Comparison of ENCODE assay signal across 25 mouse cellular contexts in genomic region chr2:167076759-167077158, GRCm38 (mm10). TPM values are rescaled to one million over a fixed set of nuclear protein-coding genes. Genes with fewer than 3 reads are reported as not detected.
DNase-seq lines count a peak whose midpoint lies in the region; ATAC-seq lines count a peak whose summit lies in the region.
"Had no signal": no experiment of that assay in that cellular context is flagged by ENCODE, and none has a peak within 500 bp of the region (broad histone marks: within the 10 kb centered on the region; RNA-seq: fewer than 3 reads in every experiment).

No protein-coding gene starts in this region.

- peak; percentile 35 for DNase-seq in midbrain, embryonic 11.5 days (ENCODE audit: low spot score, missing footprints)
- DNase-seq in midbrain, embryonic 10.5 days (ENCODE audit: low spot score): no peak
- DNase-seq in R1 (ENCODE audit: low read depth, low spot score): peak; percentile 67
- no peak for DNase-seq in hindbrain, embryonic 14.5 days (ENCODE audit: low spot score)
- no peak for DNase-seq in spleen, adult 12 weeks (ENCODE audit: low spot score)
- DNase-seq: adrenal gland, adult 8-10 months; adrenal gland, postnatal 14 days; adrenal gland, postnatal 36 days; B cell, adult 2 months; cerebellum, adult 11-12 months; cerebellum, adult 2 months; cerebellum, adult 9-10 months; cerebellum, postnatal 10 days; cerebellum, postnatal 25 days; embryo, embryonic 11 days had no signal

- no peaks in the 10 kb centered on the region for H3K36me3 ChIP-seq in midbrain, embryonic 11.5 days (ENCODE audit: control insufficient read depth, insufficient read depth, low read length)
- H3K36me3 ChIP-seq in midbrain, embryonic 10.5 days: no peaks in the 10 kb centered on the region
- no peaks in the 10 kb centered on the region for H3K36me3 ChIP-seq in hindbrain, embryonic 14.5 days (replicated peaks; ENCODE audit: control insufficient read depth, insufficient read depth)
- H3K36me3 ChIP-seq: embryonic facial prominence, embryonic 13.5 days; embryonic facial prominence, embryonic 15.5 days; forebrain, embryonic 10.5 days; forebrain, embryonic 12.5 days had no signal

- H3K4me2 ChIP-seq in midbrain, embryonic 11.5 days: no peak overlapping the region
- H3K4me2 ChIP-seq in hindbrain, embryonic 14.5 days (replicated peaks): no peak overlapping the region
- H3K4me2 ChIP-seq: embryonic facial prominence, embryonic 13.5 days; embryonic facial prominence, embryonic 15.5 days; forebrain, embryonic 12.5 days had no signal

- ATAC-seq in midbrain, embryonic 11.5 days (ENCODE audit: low FRiP score): no peak
- ATAC-seq in hindbrain, embryonic 14.5 days (ENCODE audit: low FRiP score): no peak
- ATAC-seq: activated CD4-positive, CD25-positive, alpha-beta regulatory T cell, adult 4 months; CD4-positive, CD25-positive, alpha-beta regulatory T cell, adult 4 months; forebrain, embryonic 14.5 days; forebrain, embryonic 16.5 days; Patski had no signal

- 73% methylated on average over 2 of the region's 2 CpGs for WGBS in midbrain, embryonic 11.5 days
- 69% methylated on average over 2 of the region's 2 CpGs for WGBS in midbrain, embryonic 10.5 days
- 70% methylated on average over 2 of the region's 2 CpGs for WGBS in hindbrain, embryonic 14.5 days

- no peak overlapping the region for H3K27ac ChIP-seq in midbrain, embryonic 11.5 days (ENCODE audit: low read depth, low read length)
- H3K27ac ChIP-seq in midbrain, embryonic 10.5 days (replicated peaks): no peak overlapping the region
- H3K27ac ChIP-seq in hindbrain, embryonic 14.5 days: no peak overlapping the region
- H3K27ac ChIP-seq: embryonic facial prominence, embryonic 13.5 days; embryonic facial prominence, embryonic 15.5 days; forebrain, embryonic 10.5 days; forebrain, embryonic 12.5 days had no signal

- H3K27me3 ChIP-seq in midbrain, embryonic 11.5 days (ENCODE audit: control insufficient read depth, insufficient read depth, low read length): no peaks in the 10 kb centered on the region
- H3K27me3 ChIP-seq in midbrain, embryonic 10.5 days (ENCODE audit: low read depth, poor library complexity, severe bottlenecking): no peaks in the 10 kb centered on the region
- H3K27me3 ChIP-seq in hindbrain, embryonic 14.5 days (ENCODE audit: control insufficient read depth, insufficient read depth, low read length): no peaks in the 10 kb centered on the region
- H3K27me3 ChIP-seq: embryonic facial prominence, embryonic 13.5 days; embryonic facial prominence, embryonic 15.5 days; forebrain, embryonic 12.5 days; Patski had no signal

- H3K9ac ChIP-seq in midbrain, embryonic 11.5 days (ENCODE audit: low read length): no peak overlapping the region
- no peak overlapping the region for H3K9ac ChIP-seq in hindbrain, embryonic 14.5 days
- H3K9ac ChIP-seq: embryonic facial prominence, embryonic 13.5 days; embryonic facial prominence, embryonic 15.5 days; forebrain, embryonic 12.5 days had no signal

- no peak overlapping the region for H3K4me3 ChIP-seq in midbrain, embryonic 11.5 days (ENCODE audit: low read depth, low read length)
- H3K4me3 ChIP-seq in midbrain, embryonic 10.5 days: no peak overlapping the region
- no peak overlapping the region for H3K4me3 ChIP-seq in hindbrain, embryonic 14.5 days (replicated peaks; ENCODE audit: low read length)
- H3K4me3 ChIP-seq: embryonic facial prominence, embryonic 13.5 days; embryonic facial prominence, embryonic 15.5 days; erythroblast, embryonic 14.5 days; forebrain, embryonic 10.5 days; forebrain, embryonic 12.5 days had no signal

- peaks cover 11% of the 10 kb centered on the region for H3K4me1 ChIP-seq in midbrain, embryonic 11.5 days (ENCODE audit: control insufficient read depth, insufficient read depth, low read length)
- H3K4me1 ChIP-seq in midbrain, embryonic 10.5 days: peaks cover 37% of the 10 kb centered on the region
- peaks cover 14% of the 10 kb centered on the region for H3K4me1 ChIP-seq in hindbrain, embryonic 14.5 days (replicated peaks; ENCODE audit: control insufficient read depth, insufficient read depth, low read length)

- no peaks in the 10 kb centered on the region for H3K9me3 ChIP-seq in midbrain, embryonic 11.5 days (ENCODE audit: control insufficient read depth, low read length)
- no peaks in the 10 kb centered on the region for H3K9me3 ChIP-seq in midbrain, embryonic 10.5 days (replicated peaks)
- H3K9me3 ChIP-seq in hindbrain, embryonic 14.5 days (ENCODE audit: control insufficient read depth, low read length): no peaks in the 10 kb centered on the region
- H3K9me3 ChIP-seq: embryonic facial prominence, embryonic 13.5 days; embryonic facial prominence, embryonic 15.5 days; forebrain, embryonic 10.5 days; forebrain, embryonic 12.5 days had no signal

RNA-seq across cellular contexts. Expression of gene Znfx1, which starts 13.9 kb away (rescaled TPM):
- polyA plus RNA-seq in midbrain, embryonic 11.5 days (2014; fragmentation: Nextera tagmentation; extraction: Ambion mirVana): 5.4 and 5.5 TPM in 2 replicates
- 5.5 and 7.0 TPM in 2 replicates for polyA plus RNA-seq in midbrain, embryonic 10.5 days (2016; fragmentation: Nextera tagmentation; extraction: Ambion mirVana)
- polyA plus RNA-seq in hindbrain, embryonic 14.5 days (2014; fragmentation: Nextera tagmentation; extraction: Ambion mirVana): 8.7 and 9.8 TPM in 2 replicates

Comparison
In these comparisons a context has a peak if more than half of its experiments do, and no peak if none do; other contexts are left out.
1. DNase-seq: peak in midbrain, embryonic 11.5 days (single experiment) and R1 (single experiment); none in midbrain, embryonic 10.5 days (single experiment), hindbrain, embryonic 14.5 days (single experiment) and spleen, adult 12 weeks (single experiment).